Mouse (Mus musculus): ENCODE results near the gene Mrps9.

Gene Mrps9

GRCm38 (mm10) chr1:42905148-42905547, 54.1 kb downstream of the Mrps9 start:
- in situ Hi-C loops (cut with MseI, MboI): loop anchor here in 1 of 2 experiments (25.0 kb wide), 1 partner anchor 357 kb away; no protein-coding TSS in a partner anchor

- in situ Hi-C loops (cut with MseI, MboI): loop anchor here in 1 of 2 experiments (25.0 kb wide), 1 partner anchor 356 kb away; no protein-coding TSS in a partner anchor
Observed at GRCm38 (mm10) chr1:42906696-42907095, 55.7 kb downstream of the Mrps9 start.

GRCm38 (mm10) chr1:42907153-42907552, 56.1 kb downstream of the Mrps9 start:
- in situ Hi-C loops (cut with MseI, MboI): loop anchor here in 1 of 2 experiments (25.0 kb wide), 1 partner anchor 355 kb away; no protein-coding TSS in a partner anchor

- in situ Hi-C loops (cut with MseI, MboI): loop anchor here (5.0 to 25.0 kb wide), 3 partner anchors 140 to 347 kb away; no protein-coding TSS in a partner anchor
Observed at GRCm38 (mm10) chr1:42915062-42915461, 64.0 kb downstream of the Mrps9 start.

- in situ Hi-C loops (cut with MseI, MboI): loop anchor here (5.0 to 25.0 kb wide), 3 partner anchors 138 to 346 kb away; no protein-coding TSS in a partner anchor
Observed at GRCm38 (mm10) chr1:42916719-42917118, 65.7 kb downstream of the Mrps9 start.

GRCm38 (mm10) chr1:42917908-42918307, 66.9 kb downstream of the Mrps9 start:
- in situ Hi-C loops (cut with MseI, MboI): loop anchor here (5.0 to 25.0 kb wide), 3 partner anchors 137 to 344 kb away; no protein-coding TSS in a partner anchor

- in situ Hi-C loops (cut with MseI, MboI): loop anchor here in 1 of 2 experiments (25.0 kb wide), 1 partner anchor 338 kb away; no protein-coding TSS in a partner anchor
Observed at GRCm38 (mm10) chr1:42923924-42924323, 72.9 kb downstream of the Mrps9 start.

- in situ Hi-C loops (cut with MseI, MboI): no loop called here
Observed at GRCm38 (mm10) chr1:42933613-42934012, 82.6 kb downstream of the Mrps9 start.

GRCm38 (mm10) chr1:42948486-42948885, 97.5 kb downstream of the Mrps9 start:
- in situ Hi-C loops (cut with MseI, MboI): no loop called here

- in situ Hi-C loops (cut with MseI, MboI): no loop called here
Observed at GRCm38 (mm10) chr1:42952734-42953481, 101.9 kb downstream of the Mrps9 start, which contains the start of gene Gpr45. Gene Gpr45 (plus strand): TSS chr1:42952872.

GRCm38 (mm10) chr1:42953482-42953822, 102.4 kb downstream of the Mrps9 start:
- in situ Hi-C loops (cut with MseI, MboI): no loop called here
